Mouse (Mus musculus) forebrain, embryonic 10.5 days (tissue): Measurements from ENCODE around the gene Trabd2b. TPM values are rescaled to one million over a fixed set of nuclear protein-coding genes. Genes with fewer than 3 reads are reported as not detected.

Source experiments
- DNase-seq: peaks from one replicate; pipeline ENCODE4 v3.0.0-alpha.2; 2017; ENCODE audit warnings: low spot score; ENCODE audit errors: extremely low spot score
- H3K27ac ChIP-seq: fragments of 300-500 bp; sonication (generic); 2 replicates; pipeline ENCODE4 v1.5.1; 2016; ENCODE audit warnings: mild to moderate bottlenecking
- H3K27me3 ChIP-seq: fragments of 300-500 bp; sonication (generic); 2 replicates; pipeline ENCODE4 v1.6.1; 2016; ENCODE audit warnings: mild to moderate bottlenecking; ENCODE audit not compliant: poor library complexity, severe bottlenecking
- H3K36me3 ChIP-seq: fragments of 300-500 bp; sonication (generic); replicated peaks from 2 replicates; pipeline ENCODE4 v1.6.1; 2016; ENCODE audit warnings: mild to moderate bottlenecking, moderate library complexity
- H3K4me1 ChIP-seq: fragments of 300-500 bp; sonication (generic); 2 replicates; pipeline ENCODE4 v1.6.1; 2016
- H3K4me3 ChIP-seq: fragments of 300-500 bp; sonication (generic); 2 replicates; pipeline ENCODE4 v1.5.1; 2016; ENCODE audit warnings: mild to moderate bottlenecking, moderate library complexity
- H3K9me3 ChIP-seq: fragments of 300-500 bp; sonication (generic); 2 replicates; pipeline ENCODE4 v1.6.1; 2016; ENCODE audit warnings: mild to moderate bottlenecking, moderate library complexity
- WGBS: fragments of 180-500 bp; shearing (Covaris S2); methylation state at CpG from one replicate; pipeline ENCODE4 v1.1.7; 2016; 5-methylcytosine and 5-hydroxymethylcytosine counted together
- polyA plus RNA-seq: library from polyadenylated mRNA; unstranded; fragments of >200 nt; fragmentation: Nextera tagmentation; extraction: Ambion mirVana; gene quantifications from 2 replicates; pipeline ENCODE4 v1.2.1, GENCODE M21; 2016

Trabd2b gene
- polyA plus RNA-seq, 1 experiment from 2014 or later: 1.0 TPM

DNA sequence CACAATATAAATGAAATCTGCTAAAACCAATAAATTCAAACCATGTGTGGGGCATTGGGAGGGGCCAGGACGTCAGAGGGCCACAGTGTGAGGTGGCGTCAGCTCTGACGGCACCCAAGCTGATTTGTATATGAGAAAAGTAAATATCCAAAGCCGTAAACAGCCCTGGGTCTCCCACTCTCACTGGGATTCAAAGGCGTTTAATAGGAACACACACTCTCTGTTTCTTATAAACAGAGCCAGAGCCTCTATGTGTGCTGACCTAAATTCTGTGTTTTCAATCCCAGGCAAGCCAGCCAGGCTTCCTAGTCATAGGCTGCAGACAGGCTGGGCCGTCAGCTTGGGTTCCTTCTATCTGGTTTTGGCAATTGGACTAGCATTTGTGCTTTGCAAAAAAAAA is 16.6 kb downstream of the Trabd2b start:
- Histone ChIP-seq H3K27ac (no peak overlapping the region), H3K36me3 (no peaks in the 10 kb centered on the region), H3K4me3 (no peak overlapping the region), H3K9me3 (no peaks in the 10 kb centered on the region), H3K27me3 (no peaks in the 10 kb centered on the region), H3K4me1 (peaks cover 7% of the 10 kb centered on the region)
- DNase-seq: no peak
- WGBS: 75% methylated on average over 6 of the region's 6 CpGs

DNA sequence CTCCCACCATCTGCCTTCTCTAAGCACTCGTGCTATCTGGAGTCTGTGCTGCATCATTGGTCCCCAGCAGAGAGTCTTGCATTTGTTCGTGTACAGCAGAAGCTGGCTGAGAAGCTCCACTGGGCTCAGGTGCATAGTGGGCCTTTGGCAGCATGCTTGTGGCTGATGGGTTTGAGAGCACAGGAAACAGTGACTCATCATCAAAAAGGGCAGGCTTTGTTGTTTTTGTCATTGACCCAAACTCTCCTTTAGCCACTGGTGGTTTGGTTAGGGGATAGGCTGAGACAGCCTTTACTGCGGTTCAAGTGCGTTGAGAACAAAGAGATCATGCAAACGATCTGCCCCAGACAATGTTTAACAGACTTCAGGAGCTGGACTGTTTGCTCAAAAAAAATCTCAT is 19.3 kb downstream of the Trabd2b start:
- WGBS: 71% methylated on average over 5 of the region's 5 CpGs

GRCm38 (mm10) chr4:114432742-114433141 is 26.2 kb downstream of the Trabd2b start:
- peaks cover 9% of the 10 kb centered on the region for H3K4me1 ChIP-seq
- H3K4me3 ChIP-seq: no peak overlapping the region
- DNase-seq: no peak
- WGBS: 96% methylated on average over 2 of the region's 2 CpGs
- H3K27me3 ChIP-seq: no peaks in the 10 kb centered on the region
- H3K27ac ChIP-seq: no peak overlapping the region
- no peaks in the 10 kb centered on the region for H3K9me3 ChIP-seq
- H3K36me3 ChIP-seq: no peaks in the 10 kb centered on the region

More for the DNA sequence above, 19.3 kb downstream of the Trabd2b start:
- H3K27ac ChIP-seq: no peak overlapping the region
- no peak for DNase-seq
- no peaks in the 10 kb centered on the region for H3K9me3 ChIP-seq
- H3K36me3 ChIP-seq: no peaks in the 10 kb centered on the region
- peaks cover 7% of the 10 kb centered on the region for H3K4me1 ChIP-seq
- no peak overlapping the region for H3K4me3 ChIP-seq
- no peaks in the 10 kb centered on the region for H3K27me3 ChIP-seq

GRCm38 (mm10) chr4:114433440-114433839 is 26.9 kb downstream of the Trabd2b start:
- Histone ChIP-seq H3K4me3 (no peak overlapping the region), H3K4me1 (peaks cover 9% of the 10 kb centered on the region), H3K27me3 (no peaks in the 10 kb centered on the region), H3K9me3 (no peaks in the 10 kb centered on the region), H3K27ac (no peak overlapping the region), H3K36me3 (no peaks in the 10 kb centered on the region)
- 89% methylated on average over 1 of the region's 1 CpGs for WGBS
- DNase-seq: no peak

- Histone ChIP-seq H3K36me3 (no peaks in the 10 kb centered on the region), H3K4me1 (peaks cover 9% of the 10 kb centered on the region), H3K27me3 (no peaks in the 10 kb centered on the region), H3K27ac (no peak overlapping the region), H3K4me3 (no peak overlapping the region), H3K9me3 (no peaks in the 10 kb centered on the region)
- WGBS: 75% methylated on average over 1 of the region's 1 CpGs
- no peak for DNase-seq
Observed at GRCm38 (mm10) chr4:114434766-114435165, 28.2 kb downstream of the Trabd2b start.

DNA sequence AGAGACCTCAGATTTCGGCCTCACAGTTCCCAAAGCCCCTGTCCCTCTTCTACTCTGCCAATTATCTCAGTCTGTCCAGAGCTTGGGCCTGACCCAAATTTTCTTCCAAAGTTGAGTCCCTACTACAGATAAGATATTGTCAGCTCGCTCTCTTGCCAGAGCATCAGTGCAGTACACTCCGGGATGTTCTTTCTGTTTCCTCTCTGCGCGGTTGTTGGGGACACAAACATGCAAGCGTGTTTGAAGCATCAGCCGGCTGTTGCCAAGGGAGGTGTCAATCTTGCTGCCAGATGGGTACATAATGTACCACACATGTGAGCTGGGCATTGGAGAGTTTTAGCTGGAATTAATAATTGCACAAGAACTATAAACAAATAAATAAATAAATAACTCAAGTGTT is 28.9 kb downstream of the Trabd2b start:
- Histone ChIP-seq H3K27ac (no peak overlapping the region), H3K9me3 (no peaks in the 10 kb centered on the region), H3K36me3 (no peaks in the 10 kb centered on the region), H3K4me3 (no peak overlapping the region), H3K27me3 (no peaks in the 10 kb centered on the region), H3K4me1 (peaks cover 12% of the 10 kb centered on the region)
- WGBS: 86% methylated on average over 7 of the region's 7 CpGs
- no peak for DNase-seq

- H3K27me3 ChIP-seq: no peaks in the 10 kb centered on the region
- 78% methylated on average over 2 of the region's 2 CpGs for WGBS
Observed at GRCm38 (mm10) chr4:114438764-114439163, 32.2 kb downstream of the Trabd2b start.

GRCm38 (mm10) chr4:114442186-114442585 is 35.7 kb downstream of the Trabd2b start:
- no peaks in the 10 kb centered on the region for H3K9me3 ChIP-seq
- H3K27ac ChIP-seq: no peak overlapping the region
- H3K27me3 ChIP-seq: no peaks in the 10 kb centered on the region
- no peak for DNase-seq
- WGBS: 72% methylated on average over 2 of the region's 2 CpGs
- no peak overlapping the region for H3K4me3 ChIP-seq
- H3K36me3 ChIP-seq: no peaks in the 10 kb centered on the region
- peaks cover 11% of the 10 kb centered on the region for H3K4me1 ChIP-seq

More at GRCm38 (mm10) chr4:114438764-114439163, 32.2 kb downstream of the Trabd2b start:
- Histone ChIP-seq H3K36me3 (no peaks in the 10 kb centered on the region), H3K9me3 (no peaks in the 10 kb centered on the region), H3K4me1 (peaks cover 20% of the 10 kb centered on the region), H3K4me3 (no peak overlapping the region), H3K27ac (no peak overlapping the region)
- no peak for DNase-seq

DNA sequence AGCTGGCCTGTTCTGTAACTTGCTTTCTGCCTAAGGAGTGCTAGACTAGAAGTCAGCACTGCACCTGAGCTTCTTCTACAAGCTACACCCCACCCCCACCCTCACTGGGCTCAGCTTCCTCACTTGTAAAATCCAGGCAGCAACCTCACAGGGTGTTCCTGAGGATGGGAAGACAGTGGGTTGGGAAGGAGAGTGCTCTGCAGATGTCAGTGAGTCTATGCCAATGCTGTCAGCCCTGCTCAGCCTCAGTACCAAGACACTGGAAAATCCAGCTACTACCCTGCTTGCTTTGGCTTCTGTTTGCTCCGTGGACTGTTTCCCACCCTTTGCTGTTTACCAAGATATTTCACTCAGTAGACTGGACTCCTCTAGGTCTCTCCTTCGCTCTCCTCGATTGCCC is 36.1 kb downstream of the Trabd2b start:
- Histone ChIP-seq H3K9me3 (no peaks in the 10 kb centered on the region), H3K27me3 (no peaks in the 10 kb centered on the region), H3K27ac (no peak overlapping the region), H3K4me1 (peaks cover 11% of the 10 kb centered on the region), H3K36me3 (no peaks in the 10 kb centered on the region), H3K4me3 (no peak overlapping the region)
- 88% methylated on average over 3 of the region's 3 CpGs for WGBS
- no peak for DNase-seq

DNA sequence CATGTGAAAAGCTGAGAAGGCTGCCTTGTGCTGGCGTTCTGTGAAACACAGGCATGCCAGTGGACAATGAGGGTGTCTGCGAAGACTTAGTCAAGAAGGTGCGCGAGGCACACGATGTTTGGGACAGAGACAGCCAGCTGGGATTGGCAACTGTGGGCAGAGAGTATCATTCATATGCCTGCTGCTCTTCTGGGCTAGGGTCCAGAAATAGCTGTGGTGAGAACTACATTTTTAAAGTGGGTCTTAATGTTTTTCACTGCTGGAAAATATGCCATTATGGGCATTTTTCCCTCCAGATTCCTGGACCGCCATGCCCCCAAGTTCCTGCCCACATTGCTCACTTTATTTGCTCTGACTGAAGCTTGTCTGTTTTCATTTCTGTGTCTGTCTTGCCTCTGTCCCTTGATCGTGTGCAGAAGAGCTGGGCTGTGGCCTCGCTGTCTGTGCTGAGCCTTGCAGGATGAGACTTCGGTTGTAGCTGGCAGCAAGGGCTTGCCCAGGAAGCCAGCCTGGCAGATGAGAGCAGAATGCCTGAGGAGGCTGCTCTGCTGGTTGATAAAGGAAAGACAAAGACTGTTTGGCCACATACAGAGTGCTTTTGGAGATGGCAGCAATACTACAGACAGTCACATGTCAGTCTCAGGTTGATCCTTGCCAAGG is 42.0 kb downstream of the Trabd2b start:
- no peaks in the 10 kb centered on the region for H3K9me3 ChIP-seq
- H3K27me3 ChIP-seq: no peaks in the 10 kb centered on the region
- no peak overlapping the region for H3K4me3 ChIP-seq
- WGBS: 92% methylated on average over 9 of the region's 9 CpGs
- H3K36me3 ChIP-seq: no peaks in the 10 kb centered on the region
- H3K27ac ChIP-seq: peak overlapping the region; percentile 11; the same call in 1 of the 2 replicates
- H3K4me1 ChIP-seq: peaks cover 5% of the 10 kb centered on the region; the same call in 1 of the 2 replicates
- DNase-seq: no peak

- Histone ChIP-seq H3K4me1 (peaks cover 5% of the 10 kb centered on the region; the same call in 1 of the 2 replicates), H3K9me3 (no peaks in the 10 kb centered on the region), H3K27me3 (no peaks in the 10 kb centered on the region), H3K4me3 (no peak overlapping the region), H3K36me3 (no peaks in the 10 kb centered on the region), H3K27ac (no peak overlapping the region)
- no peak for DNase-seq
- 70% methylated on average over 3 of the region's 3 CpGs for WGBS
Observed at GRCm38 (mm10) chr4:114453101-114453500, 46.6 kb downstream of the Trabd2b start.

GRCm38 (mm10) chr4:114454016-114454415 is 47.5 kb downstream of the Trabd2b start:
- Histone ChIP-seq H3K9me3 (no peaks in the 10 kb centered on the region), H3K4me1 (peaks cover 9% of the 10 kb centered on the region), H3K4me3 (no peak overlapping the region), H3K27me3 (no peaks in the 10 kb centered on the region), H3K27ac (no peak overlapping the region), H3K36me3 (no peaks in the 10 kb centered on the region)
- DNase-seq: no peak
- WGBS: 86% methylated on average over 4 of the region's 4 CpGs

DNA sequence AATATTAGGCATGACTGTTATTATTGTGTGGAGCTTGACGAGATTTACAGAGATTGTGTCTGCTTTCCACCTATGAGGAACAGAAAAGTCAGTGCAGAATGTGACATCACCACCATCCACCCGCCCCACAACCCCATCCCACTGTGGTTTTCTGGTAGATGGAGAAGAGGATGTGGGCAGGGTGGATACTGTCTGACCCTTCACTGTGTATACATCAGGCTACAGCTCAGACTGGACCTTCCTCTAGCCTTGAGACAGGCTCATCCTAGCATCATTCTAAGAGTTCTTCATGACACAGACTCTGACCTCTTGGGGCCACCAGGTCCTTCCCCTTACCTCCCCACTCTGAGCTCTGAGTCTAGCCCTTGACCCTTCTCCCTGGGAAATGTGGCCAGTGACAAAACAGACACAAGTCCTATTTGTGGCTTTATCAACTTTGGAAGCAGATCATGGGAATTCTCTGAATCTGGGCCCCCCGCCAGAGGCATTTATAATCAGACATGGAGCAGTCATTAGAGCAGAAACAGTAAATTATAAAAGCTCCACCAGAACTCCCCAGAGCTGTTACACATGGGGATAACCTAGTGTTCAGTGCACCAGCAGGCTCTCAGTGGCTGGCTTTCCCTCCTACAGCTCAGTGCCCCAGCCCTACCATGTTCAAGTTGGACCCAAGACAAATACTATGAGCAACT is 48.1 kb downstream of the Trabd2b start:
- DNase-seq: no peak
- 93% methylated on average over 3 of the region's 3 CpGs for WGBS
- Histone ChIP-seq H3K36me3 (no peaks in the 10 kb centered on the region), H3K4me3 (no peak overlapping the region), H3K27ac (no peak overlapping the region), H3K9me3 (no peaks in the 10 kb centered on the region), H3K27me3 (no peaks in the 10 kb centered on the region), H3K4me1 (peaks cover 15% of the 10 kb centered on the region)
